Comparison of ENCODE assay signal across 9 mouse cellular contexts in genomic region chr11:115177559-115178195, GRCm38 (mm10). TPM values are rescaled to one million over a fixed set of nuclear protein-coding genes. Genes with fewer than 3 reads are reported as not detected.
DNase-seq lines count a peak whose midpoint lies in the region; ATAC-seq and TF ChIP-seq lines count a peak whose summit lies in the region.
"Had no signal": no experiment of that assay in that cellular context is flagged by ENCODE, and none has a peak within 500 bp of the region (broad histone marks: within the 10 kb centered on the region; RNA-seq: fewer than 3 reads in every experiment).

No protein-coding gene starts in this region.

- peak; percentile 78 for ATAC-seq in intestine, postnatal 0 days
- ATAC-seq in liver, embryonic 13.5 days (ENCODE audit: low read depth): peak; percentile 50

- H3K9ac ChIP-seq in intestine, postnatal 0 days (ENCODE audit: low read depth, low read length): peak overlapping the region; percentile 48; the same call in 1 of the 2 replicates
- H3K9ac ChIP-seq in liver, embryonic 13.5 days: no peak overlapping the region

- intact Hi-C loops in left cerebral cortex, postnatal 25 days (cut with DNase I): loop anchor here (2.0 kb wide), 1 partner anchor 15 kb away; the partner anchor contains the start of gene Slc9a3r1

- TF ChIP-seq POLR2A in brain, embryonic 14.5 days (IDR thresholded peaks at IDR 0.05; ENCODE audit: borderline replicate concordance, extremely low read depth, insufficient read depth, insufficient read length, poor library complexity, severe bottlenecking): no peak

- DNase-seq in adrenal gland, postnatal 14 days: peak; percentile 64
- peak; percentile 93 for DNase-seq in brain, embryonic 14.5 days (ENCODE audit: low read depth)
- no peak for DNase-seq in liver, embryonic 13.5 days
- no peak for DNase-seq in testis, postnatal 14 days (ENCODE audit: low spot score)
- DNase-seq in cerebellum, adult 18-20 months: no peak
- DNase-seq in left cerebral cortex, postnatal 25 days (ENCODE audit: low spot score in 2 of 2): no peak

- peaks cover 45% of the 10 kb centered on the region; the same call in 1 of the 2 replicates for H3K36me3 ChIP-seq in intestine, postnatal 0 days (ENCODE audit: control insufficient read depth, insufficient read depth)
- peaks cover 32% of the 10 kb centered on the region for H3K36me3 ChIP-seq in liver, embryonic 13.5 days

- peak overlapping the region; percentile 94 for H3K27ac ChIP-seq in intestine, postnatal 0 days (ENCODE audit: low read depth, low read length)
- H3K27ac ChIP-seq in liver, embryonic 13.5 days: peak overlapping the region; percentile 63

- TF ChIP-seq CTCF in brain, embryonic 14.5 days (IDR thresholded peaks at IDR 0.05; ENCODE audit: borderline replicate concordance, extremely low read depth, insufficient read depth, insufficient read length): no peak
- TF ChIP-seq CTCF in intestine, postnatal 0 days (IDR thresholded peaks at IDR 0.05; ENCODE audit: low read depth): no peak

- no peaks in the 10 kb centered on the region for H3K27me3 ChIP-seq in intestine, postnatal 0 days (replicated peaks; ENCODE audit: control insufficient read depth, insufficient read depth, low read length)
- no peaks in the 10 kb centered on the region for H3K27me3 ChIP-seq in liver, embryonic 13.5 days

- H3K9me3 ChIP-seq in intestine, postnatal 0 days (ENCODE audit: control insufficient read depth): no peaks in the 10 kb centered on the region
- H3K9me3 ChIP-seq in liver, embryonic 13.5 days (replicated peaks): no peaks in the 10 kb centered on the region

- 15% methylated on average over 10 of the region's 10 CpGs for WGBS in intestine, postnatal 0 days
- WGBS in liver, embryonic 13.5 days (ENCODE audit: insufficient replicate concordance): 64% methylated on average over 10 of the region's 10 CpGs

- H3K4me1 ChIP-seq in intestine, postnatal 0 days (replicated peaks; ENCODE audit: control insufficient read depth, insufficient read depth, low read length): peaks cover 34% of the 10 kb centered on the region
- peaks cover 64% of the 10 kb centered on the region for H3K4me1 ChIP-seq in liver, embryonic 13.5 days (replicated peaks)

- H3K4me3 ChIP-seq in intestine, postnatal 0 days (ENCODE audit: low read depth, low read length): peak overlapping the region; percentile 23; the same call in 1 of the 2 replicates
- no peak overlapping the region for H3K4me3 ChIP-seq in liver, embryonic 13.5 days (replicated peaks)

- H3K4me2 ChIP-seq in intestine, postnatal 0 days (replicated peaks; ENCODE audit: low read depth): peak overlapping the region; percentile 63
- peak overlapping the region; percentile 38 for H3K4me2 ChIP-seq in liver, embryonic 13.5 days

RNA-seq across cellular contexts. Expression of gene Tmem104, which starts 9.6 kb away (rescaled TPM):
- 9.0 and 15.7 TPM in 2 replicates for total RNA-seq in adrenal gland, postnatal 14 days (2021)
- polyA plus RNA-seq in brain, embryonic 14.5 days (2012; rRNA removed): 7.1 and 10.7 TPM in 2 replicates
- 19.2 and 20.1 TPM in 2 replicates for polyA plus RNA-seq in intestine, postnatal 0 days (2015; fragmentation: Nextera tagmentation; extraction: Ambion mirVana)
- 5.1 and 6.8 TPM in 2 replicates for polyA plus RNA-seq in liver, embryonic 13.5 days (2015; fragmentation: Nextera tagmentation; extraction: Ambion mirVana)
- 10 to 100 TPM; 15.8 to 18.2 TPM for total RNA-seq in left cerebral cortex, postnatal 25 days (2021)

RNA-seq across cellular contexts. Expression of gene Nat9, which starts 10.0 kb away (rescaled TPM):
- 26.4 and 30.6 TPM in 2 replicates for total RNA-seq in adrenal gland, postnatal 14 days (2021)
- polyA plus RNA-seq in brain, embryonic 14.5 days (2012; rRNA removed): 16.0 and 16.9 TPM in 2 replicates
- polyA plus RNA-seq in intestine, postnatal 0 days (2015; fragmentation: Nextera tagmentation; extraction: Ambion mirVana): 35.0 and 35.7 TPM in 2 replicates
- polyA plus RNA-seq in liver, embryonic 13.5 days (2015; fragmentation: Nextera tagmentation; extraction: Ambion mirVana): 11.9 and 13.3 TPM in 2 replicates
- total RNA-seq in left cerebral cortex, postnatal 25 days (2021): 10 to 100 TPM; 20.1 to 22.3 TPM

RNA-seq across cellular contexts. Expression of gene Slc9a3r1, which starts 14.5 kb away (rescaled TPM):
- total RNA-seq in adrenal gland, postnatal 14 days (2021): 23.0 and 24.3 TPM in 2 replicates
- 31.6 and 40.5 TPM in 2 replicates for polyA plus RNA-seq in brain, embryonic 14.5 days (2012; rRNA removed)
- polyA plus RNA-seq in intestine, postnatal 0 days (2015; fragmentation: Nextera tagmentation; extraction: Ambion mirVana): 679 and 754 TPM in 2 replicates
- polyA plus RNA-seq in liver, embryonic 13.5 days (2015; fragmentation: Nextera tagmentation; extraction: Ambion mirVana): 59.8 and 69.9 TPM in 2 replicates
- total RNA-seq in left cerebral cortex, postnatal 25 days (2021): 10 to 100 TPM; 79.2 to 86.5 TPM

RNA-seq across cellular contexts. Expression of gene Cd300lf, which starts 43.9 kb away (rescaled TPM):
- 0.52 and 1.4 TPM in 2 replicates for total RNA-seq in adrenal gland, postnatal 14 days (2021)
- 0.10 and 0.15 TPM in 2 replicates for polyA plus RNA-seq in brain, embryonic 14.5 days (2012; rRNA removed)
- polyA plus RNA-seq in intestine, postnatal 0 days (2015; fragmentation: Nextera tagmentation; extraction: Ambion mirVana): 1.1 and 1.3 TPM in 2 replicates
- 0.97 TPM in 2 replicates for polyA plus RNA-seq in liver, embryonic 13.5 days (2015; fragmentation: Nextera tagmentation; extraction: Ambion mirVana)
- total RNA-seq in left cerebral cortex, postnatal 25 days (2021): under 1 TPM; 0.16 to 0.41 TPM
- total RNA-seq: gastrocnemius, adult 18-20 months had no signal
- polyA plus RNA-seq: neural tube, embryonic 11.5 days had no signal

Comparison
In these comparisons a context has a peak if more than half of its experiments do, and no peak if none do; other contexts are left out.
1. DNase-seq: peak in adrenal gland, postnatal 14 days (single experiment) and brain, embryonic 14.5 days (single experiment); none in liver, embryonic 13.5 days (single experiment), testis, postnatal 14 days (single experiment), cerebellum, adult 18-20 months (0 of 2) and left cerebral cortex, postnatal 25 days (0 of 2).